Mouse (Mus musculus): ENCODE data around the gene Tmem242. TPM values are rescaled to one million over a fixed set of nuclear protein-coding genes. Genes with fewer than 3 reads are reported as not detected.

Gene Tmem242
- total RNA-seq, 1 experiment from 2014 or later = 48.0 TPM

- no peak for ATAC-seq (replicated peaks; ENCODE audit: low read depth, poor library complexity, severe bottlenecking)
Measured at GRCm38 (mm10) chr17:5419056-5419455, 21.0 kb downstream of the Tmem242 start.

GRCm38 (mm10) chr17:5418545-5418944 lies 21.5 kb downstream of the Tmem242 start, which contains the start of gene Ldhal6b:
Gene Ldhal6b (minus strand): TSS chr17:5418767.
- ATAC-seq (replicated peaks; ENCODE audit: low read depth, poor library complexity, severe bottlenecking) = no peak

- ATAC-seq (replicated peaks; ENCODE audit: low read depth, poor library complexity, severe bottlenecking) = no peak
Measured at GRCm38 (mm10) chr17:5416518-5416917, 23.5 kb downstream of the Tmem242 start.

GRCm38 (mm10) chr17:5414041-5414440 lies 26.0 kb downstream of the Tmem242 start:
- no peak for ATAC-seq (replicated peaks; ENCODE audit: low read depth, poor library complexity, severe bottlenecking)

GRCm38 (mm10) chr17:5413350-5413749 lies 26.7 kb downstream of the Tmem242 start:
- no peak for ATAC-seq (replicated peaks; ENCODE audit: low read depth, poor library complexity, severe bottlenecking)

- ATAC-seq (replicated peaks; ENCODE audit: low read depth, poor library complexity, severe bottlenecking) = peak; percentile 63
Measured at GRCm38 (mm10) chr17:5412740-5413139, 27.3 kb downstream of the Tmem242 start.

GRCm38 (mm10) chr17:5412301-5412700 lies 27.8 kb downstream of the Tmem242 start:
- ATAC-seq (replicated peaks; ENCODE audit: low read depth, poor library complexity, severe bottlenecking) = no peak

- no peak for ATAC-seq (replicated peaks; ENCODE audit: low read depth, poor library complexity, severe bottlenecking)
Measured at GRCm38 (mm10) chr17:5411205-5411604, 28.9 kb downstream of the Tmem242 start.

- ATAC-seq (replicated peaks; ENCODE audit: low read depth, poor library complexity, severe bottlenecking) = no peak
Measured at GRCm38 (mm10) chr17:5410336-5410735, 29.7 kb downstream of the Tmem242 start.

GRCm38 (mm10) chr17:5407030-5407429 lies 33.0 kb downstream of the Tmem242 start:
- no peak for ATAC-seq (replicated peaks; ENCODE audit: low read depth, poor library complexity, severe bottlenecking)

- peak; percentile 46 for ATAC-seq (replicated peaks; ENCODE audit: low read depth, poor library complexity, severe bottlenecking)
Measured at GRCm38 (mm10) chr17:5406566-5406965, 33.5 kb downstream of the Tmem242 start.

GRCm38 (mm10) chr17:5403885-5404284 lies 36.2 kb downstream of the Tmem242 start:
- ATAC-seq (replicated peaks; ENCODE audit: low read depth, poor library complexity, severe bottlenecking) = peak; percentile 9; the same call in 1 of the 2 replicates

GRCm38 (mm10) chr17:5402624-5403023 lies 37.4 kb downstream of the Tmem242 start:
- ATAC-seq (replicated peaks; ENCODE audit: low read depth, poor library complexity, severe bottlenecking) = peak; percentile 67

GRCm38 (mm10) chr17:5402069-5402468 lies 38.0 kb downstream of the Tmem242 start:
- peak; percentile 60 for ATAC-seq (replicated peaks; ENCODE audit: low read depth, poor library complexity, severe bottlenecking)

GRCm38 (mm10) chr17:5401288-5401687 lies 38.8 kb downstream of the Tmem242 start:
- ATAC-seq (replicated peaks; ENCODE audit: low read depth, poor library complexity, severe bottlenecking) = no peak

- no peak for ATAC-seq (replicated peaks; ENCODE audit: low read depth, poor library complexity, severe bottlenecking)
Measured at GRCm38 (mm10) chr17:5400435-5401090, 39.5 kb downstream of the Tmem242 start.

- ATAC-seq (replicated peaks; ENCODE audit: low read depth, poor library complexity, severe bottlenecking) = peak; percentile 87
Measured at GRCm38 (mm10) chr17:5397148-5398007, 42.7 kb downstream of the Tmem242 start.

GRCm38 (mm10) chr17:5396213-5396612 lies 43.8 kb downstream of the Tmem242 start:
- no peak for ATAC-seq (replicated peaks; ENCODE audit: low read depth, poor library complexity, severe bottlenecking)

- ATAC-seq (replicated peaks; ENCODE audit: low read depth, poor library complexity, severe bottlenecking) = no peak
Measured at GRCm38 (mm10) chr17:5395454-5396205, 44.4 kb downstream of the Tmem242 start.

GRCm38 (mm10) chr17:5390682-5391081 lies 49.4 kb downstream of the Tmem242 start:
- no peak for ATAC-seq (replicated peaks; ENCODE audit: low read depth, poor library complexity, severe bottlenecking)
